Mouse (Mus musculus) CH12.LX (cell line): ENCODE data around the gene Ccnjl.

Source experiments
- CTCF ChIP-seq, 2 experiments: IDR thresholded peaks in 1 of 2; conservative IDR thresholded peaks in 1 of 2; 2 replicates each; pipeline ENCODE4 v1.5.1; 2011 to 2012; ENCODE audit warnings: low read depth in 2 of 2, low read length in 2 of 2, improper control_type of control experiment in 1 of 2, inconsistent platforms in 1 of 2, mild to moderate bottlenecking in 1 of 2, moderate library complexity in 1 of 2
- E2F4 ChIP-seq: IDR thresholded peaks from 2 replicates; pipeline ENCODE4 v1.6.1; 2011; ENCODE audit warnings: low read depth, low read length, improper control_type of control experiment; ENCODE audit not compliant: insufficient replicate concordance
- ELF1 ChIP-seq: IDR thresholded peaks from 2 replicates; pipeline ENCODE4 v1.6.1; 2014; ENCODE audit warnings: low read depth, mild to moderate bottlenecking, inconsistent platforms, low read length, improper control_type of control experiment
- MXI1 ChIP-seq: IDR thresholded peaks from 2 replicates; pipeline ENCODE4 v1.6.1; 2011; ENCODE audit warnings: mild to moderate bottlenecking, low read depth, low read length, improper control_type of control experiment
- MYC ChIP-seq: IDR thresholded peaks from 2 replicates; pipeline ENCODE4 v1.6.1; 2011; ENCODE audit warnings: low read depth, mild to moderate bottlenecking, improper control_type of control experiment, low read length
- POLR2A ChIP-seq: IDR thresholded peaks from 2 replicates; pipeline ENCODE4 v1.6.1; 2011; ENCODE audit warnings: low read depth, mild to moderate bottlenecking, improper control_type of control experiment, low read length
- POLR2AphosphoS2 ChIP-seq: IDR thresholded peaks from 2 replicates; pipeline ENCODE4 v1.6.1; 2011; ENCODE audit warnings: low read depth, low read length, improper control_type of control experiment
- SIN3A ChIP-seq: IDR thresholded peaks from 2 replicates; pipeline ENCODE4 v1.6.1; 2012; ENCODE audit warnings: low read length, improper control_type of control experiment, inconsistent platforms
- SMC3 ChIP-seq: IDR thresholded peaks from 2 replicates; pipeline ENCODE4 v1.6.1; 2011; ENCODE audit warnings: low read depth, low read length, improper control_type of control experiment
- TCF12 ChIP-seq: IDR thresholded peaks from 2 replicates; pipeline ENCODE4 v1.6.1; 2014; ENCODE audit warnings: low read depth, mild to moderate bottlenecking, inconsistent platforms, low read length, improper control_type of control experiment

DNA sequence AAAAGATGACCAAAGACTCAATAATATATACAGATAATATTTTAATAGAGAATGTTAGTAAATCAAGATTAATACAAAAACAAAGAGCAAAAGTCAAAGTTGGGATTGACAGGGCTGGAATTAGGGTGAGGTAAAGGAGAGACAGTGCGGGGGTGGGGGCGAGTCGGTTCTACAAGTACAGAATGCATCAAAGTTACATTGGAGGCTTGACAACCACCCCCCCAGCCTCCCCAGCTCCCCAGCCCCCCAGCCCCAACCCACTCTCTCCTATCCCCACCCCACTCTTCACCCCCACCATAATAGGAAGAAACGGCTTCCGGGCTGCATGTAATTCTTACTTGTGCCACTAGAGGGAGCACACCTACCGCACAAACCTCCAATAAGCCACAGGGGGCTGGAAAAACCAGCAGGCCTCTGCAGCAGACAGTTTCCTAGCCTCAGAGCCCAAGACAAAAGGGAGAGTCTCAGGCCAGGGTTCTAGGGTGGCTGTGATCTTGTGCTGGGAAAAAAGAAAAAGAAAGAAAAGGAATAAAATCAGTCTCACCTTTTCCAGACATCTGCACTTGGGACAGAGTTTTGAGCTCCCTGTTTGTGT is 34.7 kb upstream of the Ccnjl start:
- TF ChIP-seq CTCF (conservative IDR thresholded peaks at IDR 0.05 in 1 of 2, IDR thresholded peaks at IDR 0.05 in 1 of 2; ENCODE audit: low read depth in 2 of 2, low read length in 2 of 2) (peak; percentile 79 to 97), POLR2A (no peak), E2F4 (no peak), ELF1 (peak; percentile 16; the same call in 1 of the 2 replicates), SMC3 (peak; percentile 86), POLR2AphosphoS2 (no peak), MXI1 (no peak), SIN3A (no peak), MYC (no peak), TCF12 (no peak)
